Mouse (Mus musculus) heart, adult 2 months (tissue): ENCODE measurements around the gene Ubqln4.

Experiments
- CTCF ChIP-seq: fragments of 200-600 bp; IDR thresholded peaks from 2 replicates; pipeline ENCODE4 v1.8.1; 2022; ENCODE audit warnings: antibody characterized with exemption, mild to moderate bottlenecking, moderate library complexity
- POLR2A ChIP-seq: fragments of 200-500 bp; IDR thresholded peaks from 2 replicates; pipeline ENCODE4 v1.6.1; 2011; ENCODE audit warnings: mild to moderate bottlenecking, low read depth, low read length, control low read depth; ENCODE audit not compliant: insufficient read depth

DNA sequence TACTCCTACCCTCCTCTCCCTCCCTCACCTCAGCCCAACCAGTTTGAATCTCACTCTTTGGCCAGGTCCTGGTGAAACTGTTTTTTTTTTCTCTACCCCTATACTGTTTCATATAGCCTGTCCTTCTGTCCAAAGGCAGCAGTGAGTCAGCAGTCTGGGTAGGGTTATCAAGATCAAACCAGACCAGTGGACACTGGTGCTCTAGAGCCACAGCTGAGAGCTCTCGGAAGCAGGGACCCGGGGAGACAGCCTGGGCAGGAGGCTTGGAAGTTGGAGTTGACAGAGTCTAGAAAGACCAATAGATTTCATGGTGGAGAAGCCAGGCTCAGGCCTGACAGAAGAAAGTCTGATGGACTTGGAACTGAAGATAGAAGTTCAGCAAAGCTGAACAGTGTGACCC, 15.1 kb downstream of the Ubqln4 start:
- no peak for TF ChIP-seq CTCF
- no peak for TF ChIP-seq POLR2A
